Mouse (Mus musculus): ENCODE data around the gene Cntnap1.

Cntnap1 gene

DNA sequence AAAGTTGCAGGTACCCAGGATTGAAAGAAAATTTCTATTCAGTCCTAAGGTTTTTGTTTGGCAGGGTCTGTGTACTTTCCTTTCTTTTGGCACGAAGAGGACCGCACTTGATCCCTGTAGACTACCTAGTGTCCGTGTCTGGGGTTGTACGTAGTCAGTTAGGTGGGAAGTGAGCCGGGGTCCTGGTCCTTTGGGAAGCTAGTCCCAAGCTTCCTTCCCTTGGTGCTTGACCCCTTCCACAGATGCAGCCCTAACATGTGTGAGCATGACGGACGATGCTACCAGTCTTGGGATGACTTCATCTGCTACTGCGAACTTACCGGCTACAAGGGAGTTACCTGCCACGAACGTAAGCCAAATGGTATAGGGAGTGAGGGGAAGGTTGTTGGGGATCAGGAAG is 11.6 kb downstream of the Cntnap1 start:
- Histone ChIP-seq H3K27me3 (ENCODE audit: control insufficient read depth, insufficient read depth, low read length, poor library complexity, severe bottlenecking) (no peaks in the 10 kb centered on the region), H3K36me3 (ENCODE audit: control insufficient read depth, insufficient read depth, low read length, poor library complexity, severe bottlenecking) (no peaks in the 10 kb centered on the region)
- no peak for DNase-seq (ENCODE audit: low read depth, low spot score)

DNA sequence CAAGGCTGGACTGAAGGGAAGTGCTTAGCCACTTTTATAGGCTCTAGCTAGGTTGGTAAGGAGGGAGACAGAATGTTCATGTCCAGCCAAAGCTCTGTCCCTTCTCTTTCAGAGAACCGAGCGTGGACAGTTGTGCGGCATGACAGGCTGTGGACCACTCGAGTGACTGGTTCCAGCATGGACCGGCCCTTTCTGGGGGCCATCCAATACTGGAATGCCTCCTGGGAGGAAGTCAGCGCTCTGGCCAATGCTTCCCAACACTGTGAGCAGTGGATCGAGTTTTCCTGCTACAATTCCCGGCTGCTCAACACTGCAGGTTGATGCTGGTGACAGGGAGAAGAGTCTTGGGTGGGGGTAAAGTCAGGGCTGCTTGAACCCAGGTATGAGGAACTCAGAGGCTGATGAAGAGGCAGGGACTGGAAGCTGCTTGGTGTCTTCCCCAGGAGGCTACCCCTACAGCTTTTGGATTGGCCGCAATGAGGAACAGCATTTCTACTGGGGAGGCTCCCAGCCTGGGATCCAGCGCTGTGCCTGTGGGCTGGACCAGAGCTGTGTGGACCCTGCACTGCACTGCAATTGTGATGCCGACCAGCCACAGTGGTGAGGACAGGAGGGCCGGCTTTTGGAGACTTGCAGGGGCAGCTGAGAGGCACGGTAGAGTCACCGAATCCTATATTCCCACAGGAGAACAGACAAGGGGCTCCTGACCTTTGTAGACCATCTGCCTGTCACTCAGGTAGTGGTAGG is 12.6 kb downstream of the Cntnap1 start:
- H3K36me3 ChIP-seq (ENCODE audit: control insufficient read depth, insufficient read depth, low read length, poor library complexity, severe bottlenecking) = no peaks in the 10 kb centered on the region
- H3K27me3 ChIP-seq (ENCODE audit: control insufficient read depth, insufficient read depth, low read length, poor library complexity, severe bottlenecking) = no peaks in the 10 kb centered on the region
- DNase-seq (ENCODE audit: low read depth, low spot score) = no peak

DNA sequence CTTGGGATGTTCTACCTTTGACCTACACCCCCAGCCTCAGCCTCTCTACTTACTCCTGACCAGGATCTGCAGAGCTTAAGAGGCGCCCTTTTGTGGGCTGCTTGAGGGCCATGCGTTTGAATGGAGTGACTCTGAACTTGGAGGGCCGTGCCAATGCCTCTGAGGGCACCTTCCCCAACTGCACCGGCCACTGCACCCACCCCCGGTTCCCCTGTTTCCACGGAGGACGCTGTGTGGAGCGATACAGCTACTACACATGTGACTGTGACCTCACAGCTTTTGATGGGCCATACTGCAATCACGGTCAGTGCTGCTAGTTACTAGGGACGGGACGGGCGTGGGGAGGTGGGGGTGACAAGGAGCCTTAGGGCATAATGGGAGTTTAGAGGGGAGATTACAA is 14.7 kb downstream of the Cntnap1 start:
- Histone ChIP-seq H3K27me3 (ENCODE audit: control insufficient read depth, insufficient read depth, low read length, poor library complexity, severe bottlenecking) (no peaks in the 10 kb centered on the region), H3K36me3 (ENCODE audit: control insufficient read depth, insufficient read depth, low read length, poor library complexity, severe bottlenecking) (no peaks in the 10 kb centered on the region)
- no peak for DNase-seq (ENCODE audit: low read depth, low spot score)

DNA sequence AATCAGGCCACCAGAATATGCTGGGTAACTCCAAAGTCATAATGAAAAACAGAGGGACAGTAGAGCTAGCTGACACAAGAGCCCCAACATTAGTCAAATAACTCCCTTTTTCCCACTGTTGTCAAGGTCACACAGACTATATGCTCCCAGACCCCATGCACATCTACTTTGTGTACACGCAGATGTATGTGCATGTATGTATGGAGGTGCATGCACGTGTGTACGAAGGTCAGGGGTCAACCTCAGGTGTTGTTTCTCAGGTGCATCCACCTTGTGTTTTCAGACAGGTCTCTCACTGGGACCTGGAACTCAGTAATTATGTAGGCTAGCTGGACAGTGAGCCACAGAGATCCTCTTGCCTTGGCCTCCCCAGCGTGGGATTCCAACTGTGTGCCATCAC is 15.1 kb downstream of the Cntnap1 start:
- DNase-seq (ENCODE audit: low read depth, low spot score) = no peak
- Histone ChIP-seq H3K36me3 (ENCODE audit: control insufficient read depth, insufficient read depth, low read length, poor library complexity, severe bottlenecking) (no peaks in the 10 kb centered on the region), H3K27me3 (ENCODE audit: control insufficient read depth, insufficient read depth, low read length, poor library complexity, severe bottlenecking) (no peaks in the 10 kb centered on the region)

DNA sequence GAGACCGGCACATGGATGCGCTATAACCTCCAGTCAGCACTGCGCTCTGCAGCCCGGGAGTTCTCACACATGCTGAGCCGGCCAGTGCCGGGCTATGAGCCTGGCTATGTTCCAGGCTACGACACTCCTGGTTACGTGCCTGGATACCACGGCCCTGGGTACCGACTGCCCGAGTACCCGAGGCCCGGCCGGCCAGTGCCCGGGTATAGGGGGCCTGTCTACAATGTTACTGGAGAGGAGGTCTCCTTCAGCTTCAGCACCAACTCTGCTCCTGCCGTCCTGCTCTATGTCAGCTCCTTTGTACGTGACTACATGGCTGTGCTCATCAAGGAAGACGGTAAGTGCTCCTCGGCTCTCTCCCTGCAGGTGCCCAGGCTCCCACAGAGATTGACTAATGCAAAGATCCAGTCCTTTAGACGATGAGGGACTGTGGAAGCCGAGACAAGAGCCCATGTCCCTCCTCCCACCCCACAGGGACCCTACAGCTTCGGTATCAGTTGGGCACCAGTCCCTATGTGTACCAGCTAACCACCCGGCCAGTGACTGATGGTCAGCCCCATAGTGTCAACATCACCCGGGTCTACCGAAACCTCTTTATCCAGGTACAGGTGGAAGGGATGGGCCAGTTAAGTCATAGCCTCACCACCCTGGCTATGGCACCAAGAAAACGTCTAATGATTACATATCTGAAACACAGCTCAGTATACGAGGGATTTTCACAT is 16.4 kb downstream of the Cntnap1 start:
- H3K27me3 ChIP-seq (ENCODE audit: control insufficient read depth, insufficient read depth, low read length, poor library complexity, severe bottlenecking) = no peaks in the 10 kb centered on the region
- H3K36me3 ChIP-seq (ENCODE audit: control insufficient read depth, insufficient read depth, low read length, poor library complexity, severe bottlenecking) = no peaks in the 10 kb centered on the region
- no peak for DNase-seq (ENCODE audit: low read depth, low spot score)

DNA sequence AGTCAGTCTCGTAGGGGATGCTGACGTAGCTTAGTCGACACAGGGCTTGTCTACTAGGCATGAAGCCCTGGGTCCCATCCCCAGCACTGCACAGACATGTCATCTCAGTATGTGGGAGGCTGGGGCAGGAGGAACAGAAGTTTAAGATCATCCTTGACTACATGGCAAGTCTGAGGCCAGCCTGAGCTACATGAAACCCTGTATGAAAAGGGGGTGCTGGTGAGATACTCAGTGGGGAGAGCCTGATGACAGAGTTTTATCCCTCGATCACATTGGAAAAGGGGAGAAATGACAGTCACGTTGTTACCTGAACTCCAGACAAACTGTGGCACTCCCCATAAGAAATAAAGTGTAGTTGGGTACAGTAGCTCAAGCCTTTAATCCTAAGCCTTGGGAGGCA is 17.2 kb downstream of the Cntnap1 start:
- DNase-seq (ENCODE audit: low read depth, low spot score) = no peak
- no peaks in the 10 kb centered on the region for H3K27me3 ChIP-seq (ENCODE audit: control insufficient read depth, insufficient read depth, low read length, poor library complexity, severe bottlenecking)
- peaks cover 1% of the 10 kb centered on the region; the same call in 1 of the 2 replicates for H3K36me3 ChIP-seq (ENCODE audit: control insufficient read depth, insufficient read depth, low read length, poor library complexity, severe bottlenecking)

DNA sequence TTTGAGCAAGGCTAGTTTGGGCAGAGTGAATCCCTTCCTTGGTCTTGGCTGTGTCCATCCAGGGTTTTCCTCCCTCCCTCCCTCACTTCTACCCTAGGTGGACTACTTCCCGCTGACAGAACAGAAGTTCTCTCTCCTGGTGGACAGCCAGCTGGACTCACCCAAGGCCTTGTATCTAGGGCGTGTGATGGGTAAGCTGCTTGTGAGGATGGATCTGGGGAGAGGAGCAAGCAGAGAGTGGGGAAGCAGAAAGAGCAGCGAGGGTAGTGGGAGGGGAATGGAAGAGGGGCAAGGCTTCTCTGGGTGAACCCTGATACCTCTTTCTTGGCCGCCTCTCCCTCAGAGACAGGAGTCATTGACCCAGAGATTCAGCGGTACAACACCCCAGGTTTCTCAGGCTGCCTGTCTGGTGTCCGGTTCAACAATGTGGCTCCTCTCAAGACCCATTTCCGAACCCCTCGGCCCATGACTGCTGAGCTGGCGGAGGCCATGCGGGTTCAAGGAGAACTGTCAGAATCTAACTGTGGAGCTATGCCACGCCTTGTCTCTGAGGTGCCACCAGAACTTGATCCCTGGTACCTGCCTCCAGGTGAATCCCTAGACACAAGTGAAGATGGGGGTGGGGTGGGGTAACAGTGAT is 18.0 kb downstream of the Cntnap1 start:
- DNase-seq (ENCODE audit: low read depth, low spot score) = no peak
- H3K27me3 ChIP-seq (ENCODE audit: control insufficient read depth, insufficient read depth, low read length, poor library complexity, severe bottlenecking) = no peaks in the 10 kb centered on the region
- H3K36me3 ChIP-seq (ENCODE audit: control insufficient read depth, insufficient read depth, low read length, poor library complexity, severe bottlenecking) = peaks cover 1% of the 10 kb centered on the region

DNA sequence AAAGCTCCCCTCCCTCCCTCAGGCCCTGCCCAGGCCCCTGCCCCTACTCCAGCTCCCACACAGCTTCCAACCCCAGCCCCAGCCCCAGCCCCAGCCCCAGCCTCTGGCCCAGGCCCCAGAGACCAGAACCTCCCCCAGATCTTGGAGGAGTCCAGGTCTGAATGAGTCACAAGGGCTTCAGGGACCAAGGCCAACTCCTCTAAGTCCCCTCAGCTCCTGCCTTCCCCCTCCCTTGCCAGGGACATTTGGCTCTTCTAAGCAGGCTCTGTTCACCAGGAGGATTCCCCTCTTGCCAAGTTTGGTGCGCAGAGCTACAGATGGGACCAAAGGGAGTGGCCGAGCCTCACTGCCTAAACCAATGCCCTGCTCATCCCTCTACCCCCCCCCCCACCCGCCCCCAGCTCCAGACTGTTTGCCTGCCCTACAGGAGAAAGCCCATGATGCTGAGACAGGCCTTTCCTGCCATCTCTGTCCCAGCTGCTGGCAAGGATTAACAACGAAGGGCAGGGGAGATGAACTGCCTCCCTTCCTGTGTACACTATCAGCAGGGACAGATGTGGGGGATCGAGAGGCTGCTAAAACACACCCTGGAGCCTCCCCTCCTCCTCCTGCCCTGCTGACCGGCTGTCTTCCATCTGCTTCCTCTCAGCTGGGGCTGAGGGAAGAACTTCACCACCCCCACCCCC is 19.3 kb downstream of the Cntnap1 start:
- DNase-seq (ENCODE audit: low read depth, low spot score) = no peak
- H3K27me3 ChIP-seq (ENCODE audit: control insufficient read depth, insufficient read depth, low read length, poor library complexity, severe bottlenecking) = no peaks in the 10 kb centered on the region
- H3K36me3 ChIP-seq (ENCODE audit: control insufficient read depth, insufficient read depth, low read length, poor library complexity, severe bottlenecking) = peaks cover 1% of the 10 kb centered on the region

DNA sequence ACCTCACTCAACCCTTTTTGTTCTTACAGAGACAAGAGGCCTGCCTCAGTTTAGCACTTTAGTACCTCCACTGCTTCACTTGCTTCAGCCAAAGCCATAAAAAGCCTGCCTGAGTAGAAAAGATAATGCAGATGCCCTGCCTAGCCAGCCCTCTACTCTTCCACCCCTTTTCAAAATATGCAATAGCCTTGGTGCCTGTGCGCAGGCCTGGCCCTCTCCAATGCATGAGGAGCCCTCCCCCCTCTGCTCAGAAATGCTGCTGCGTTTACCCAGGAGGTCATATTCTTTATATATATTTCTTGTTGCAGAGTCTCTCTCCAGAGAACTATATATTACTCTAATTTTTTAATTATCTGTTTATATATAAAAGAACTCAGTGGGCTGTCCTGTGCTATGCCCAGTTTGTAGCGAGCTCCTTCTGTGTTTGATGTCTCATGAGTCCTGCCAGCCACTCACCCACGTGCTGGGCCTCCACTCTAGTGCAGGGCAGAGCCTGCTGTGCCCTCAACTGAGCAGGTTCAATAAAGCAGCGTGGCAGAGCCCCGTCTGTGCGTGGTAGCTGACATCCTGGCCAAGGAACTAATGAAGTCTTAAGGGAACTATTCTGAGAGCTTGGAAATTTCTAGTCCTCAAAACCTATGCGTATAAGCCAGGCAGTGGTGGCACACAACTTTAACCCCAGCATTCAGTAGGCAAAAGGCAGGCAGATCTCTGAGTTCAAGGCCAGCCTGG is 20.0 kb downstream of the Cntnap1 start:
- no peaks in the 10 kb centered on the region for H3K27me3 ChIP-seq (ENCODE audit: control insufficient read depth, insufficient read depth, low read length, poor library complexity, severe bottlenecking)
- DNase-seq (ENCODE audit: low read depth, low spot score) = no peak
- H3K36me3 ChIP-seq (ENCODE audit: control insufficient read depth, insufficient read depth, low read length, poor library complexity, severe bottlenecking) = peaks cover 1% of the 10 kb centered on the region

DNA sequence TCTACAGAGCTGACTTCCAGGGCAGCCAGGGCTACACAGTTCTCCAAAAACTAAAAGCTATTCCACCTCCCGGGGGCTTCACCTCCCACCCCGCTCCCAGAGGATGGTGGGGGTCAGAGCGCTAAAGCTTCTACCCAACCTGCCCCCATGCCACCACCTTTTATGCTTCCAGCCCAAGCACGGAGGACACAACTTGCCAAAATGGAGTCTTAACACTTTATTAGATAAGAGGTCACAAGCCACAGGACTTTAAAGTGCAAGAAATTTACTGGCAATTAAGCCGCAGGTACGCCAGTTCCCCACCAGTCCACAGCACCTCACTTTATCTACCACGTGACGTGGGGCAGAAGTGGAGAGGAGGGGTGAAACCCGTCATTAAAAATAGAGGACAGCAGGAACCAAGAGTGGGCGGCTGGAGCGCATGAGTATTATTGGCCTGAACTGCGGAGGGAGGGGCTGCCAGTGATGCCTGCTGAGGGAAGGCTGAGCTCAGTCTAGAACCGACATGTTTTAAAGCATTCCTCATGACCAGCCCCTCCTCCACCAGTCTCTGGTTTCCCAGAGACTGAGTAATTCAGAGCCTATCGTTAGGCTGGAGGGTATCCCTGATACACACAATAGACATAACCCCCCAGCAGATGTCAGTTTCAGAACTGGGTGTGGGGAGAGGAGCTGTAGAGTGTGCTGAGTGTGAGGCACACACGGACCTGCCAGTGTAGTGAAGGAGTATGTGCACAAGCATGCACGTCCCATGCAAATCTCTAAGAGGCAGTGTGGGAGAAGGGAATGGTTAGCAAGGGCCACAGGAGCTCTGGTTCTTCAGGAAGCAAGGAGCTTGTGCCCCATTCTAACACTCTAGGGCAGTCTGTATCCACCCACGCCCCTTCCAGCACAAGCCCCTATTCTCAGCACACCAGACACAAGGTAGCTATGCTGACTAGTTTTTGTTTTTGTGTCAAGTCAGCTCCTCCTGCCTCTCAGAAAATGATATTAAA is 20.9 kb downstream of the Cntnap1 start:
- Histone ChIP-seq H3K36me3 (ENCODE audit: control insufficient read depth, insufficient read depth, low read length, poor library complexity, severe bottlenecking) (peaks cover 1% of the 10 kb centered on the region), H3K27me3 (ENCODE audit: control insufficient read depth, insufficient read depth, low read length, poor library complexity, severe bottlenecking) (no peaks in the 10 kb centered on the region)
- no peak for DNase-seq (ENCODE audit: low read depth, low spot score)

DNA sequence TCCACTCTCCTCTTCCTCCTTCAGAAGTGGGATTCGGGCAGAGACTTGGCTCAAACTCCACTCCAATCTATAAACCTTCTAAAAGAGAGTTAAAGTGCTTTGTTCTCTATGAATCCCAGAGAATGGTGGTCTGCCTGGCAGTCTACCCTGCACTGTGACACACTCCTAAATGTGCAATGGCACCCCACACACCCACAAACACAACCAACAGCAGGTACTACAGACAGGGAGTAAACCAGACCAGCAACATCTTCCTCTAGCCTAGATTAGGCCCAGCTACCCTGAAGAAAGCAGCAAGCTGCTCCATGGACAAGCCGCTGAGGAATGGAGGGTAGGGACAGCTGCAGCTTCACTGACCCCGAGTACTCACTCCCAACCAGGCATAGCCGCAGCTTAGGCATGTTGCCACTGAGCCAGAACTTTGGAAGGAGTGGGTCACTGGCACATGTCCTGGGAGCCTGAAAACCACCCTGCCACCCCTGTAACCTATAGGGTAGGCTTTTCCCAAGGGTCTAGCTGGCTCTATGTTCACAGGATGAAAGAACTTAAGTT is 21.7 kb downstream of the Cntnap1 start:
- no peaks in the 10 kb centered on the region for H3K27me3 ChIP-seq (ENCODE audit: control insufficient read depth, insufficient read depth, low read length, poor library complexity, severe bottlenecking)
- DNase-seq (ENCODE audit: low read depth, low spot score) = no peak
- peaks cover 5% of the 10 kb centered on the region for H3K36me3 ChIP-seq (ENCODE audit: control insufficient read depth, insufficient read depth, low read length, poor library complexity, severe bottlenecking)

DNA sequence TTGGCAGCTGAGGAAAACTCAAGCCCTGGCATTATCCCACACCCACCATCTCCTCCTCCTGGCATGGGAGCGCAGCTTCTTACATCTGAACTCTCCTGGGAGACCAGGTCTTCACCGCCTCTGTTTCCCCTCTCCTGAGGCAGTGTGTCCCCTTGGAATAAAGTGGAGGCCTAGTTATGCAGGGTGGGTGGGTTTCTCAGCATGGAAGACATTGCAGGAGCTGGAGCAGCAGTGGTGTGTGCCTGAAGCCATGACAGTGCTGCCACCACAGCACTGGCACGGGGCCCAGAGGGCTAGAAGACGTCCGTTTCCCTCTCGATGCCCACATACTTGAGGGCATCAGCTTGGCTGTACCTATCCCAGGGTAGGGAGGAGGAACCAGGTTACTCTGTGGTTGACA is 22.3 kb downstream of the Cntnap1 start:
- Histone ChIP-seq H3K27me3 (ENCODE audit: control insufficient read depth, insufficient read depth, low read length, poor library complexity, severe bottlenecking) (no peaks in the 10 kb centered on the region), H3K36me3 (ENCODE audit: control insufficient read depth, insufficient read depth, low read length, poor library complexity, severe bottlenecking) (peaks cover 6% of the 10 kb centered on the region)
- no peak for DNase-seq (ENCODE audit: low read depth, low spot score)

DNA sequence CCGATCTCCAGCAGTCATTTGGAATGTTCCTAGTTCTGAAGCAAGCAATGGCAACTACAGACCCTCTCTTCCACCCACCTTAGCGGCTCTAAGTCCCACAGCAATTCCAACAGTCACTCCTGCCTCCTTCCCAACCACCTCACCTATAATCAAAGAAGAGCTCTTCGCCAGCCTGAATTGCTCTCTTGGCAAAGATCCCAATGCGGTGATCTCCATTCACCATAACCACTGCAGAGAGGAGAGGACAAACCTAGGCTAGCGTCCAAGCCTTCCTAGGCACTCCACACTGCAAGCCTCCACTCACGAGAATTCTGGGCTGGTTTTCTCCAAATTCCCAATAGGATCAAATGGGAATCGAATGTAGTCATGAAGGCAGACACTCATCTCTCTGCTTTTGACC is 22.8 kb downstream of the Cntnap1 start:
- DNase-seq (ENCODE audit: low read depth, low spot score) = no peak
- no peaks in the 10 kb centered on the region for H3K27me3 ChIP-seq (ENCODE audit: control insufficient read depth, insufficient read depth, low read length, poor library complexity, severe bottlenecking)
- peaks cover 7% of the 10 kb centered on the region for H3K36me3 ChIP-seq (ENCODE audit: control insufficient read depth, insufficient read depth, low read length, poor library complexity, severe bottlenecking)
